Mouse (Mus musculus): ENCODE measurements at regions not wholly inside any gene's neighbourhood (a gene's known extent, or its start where the extent isn't known, plus 50 kb on each side); places are given as distances from the start of the nearest gene placed in this dataset.

DNA sequence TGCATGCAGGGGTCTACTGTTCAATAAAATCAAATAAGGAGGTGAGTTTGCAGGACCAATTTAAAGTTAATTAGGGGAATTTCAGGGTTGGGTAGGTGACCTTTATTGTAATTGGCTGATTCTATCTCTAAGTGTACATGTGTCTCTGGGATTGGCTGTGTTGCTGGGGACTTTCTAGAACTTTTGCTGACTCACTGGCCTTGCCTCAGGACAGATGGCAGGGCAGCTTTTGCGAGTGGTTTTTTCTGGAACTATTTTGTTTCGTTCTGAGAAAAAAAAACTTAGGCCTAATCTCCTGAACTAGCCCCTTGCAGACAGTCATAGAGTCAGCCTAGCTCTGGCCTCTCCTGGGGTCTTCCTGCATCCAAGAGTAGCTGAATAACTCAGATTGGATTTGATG lies 249.3 kb upstream of the Mdga2 start:
- DNase-seq, result no peak

DNA sequence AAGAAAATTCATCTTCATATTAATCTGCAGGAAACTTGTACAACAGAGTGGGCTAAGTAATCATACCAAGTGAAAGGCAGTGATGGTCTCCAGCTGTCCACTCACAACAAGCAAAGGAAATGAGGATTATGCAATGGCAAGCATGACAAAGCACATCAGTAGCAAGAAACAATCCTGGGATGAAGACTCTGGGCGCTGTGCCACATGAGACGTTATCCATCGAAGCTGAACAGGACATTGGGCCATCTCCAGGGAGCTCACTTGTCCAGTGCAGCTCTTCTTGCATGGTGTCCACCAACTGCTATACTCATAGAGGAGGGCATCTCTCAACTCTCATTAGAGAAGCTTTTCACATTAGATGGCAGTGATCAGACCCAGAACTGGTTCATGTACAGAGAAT lies 248.7 kb upstream of the Mdga2 start:
- DNase-seq, result peak in 1 of 2 experiments; percentile 1

DNA sequence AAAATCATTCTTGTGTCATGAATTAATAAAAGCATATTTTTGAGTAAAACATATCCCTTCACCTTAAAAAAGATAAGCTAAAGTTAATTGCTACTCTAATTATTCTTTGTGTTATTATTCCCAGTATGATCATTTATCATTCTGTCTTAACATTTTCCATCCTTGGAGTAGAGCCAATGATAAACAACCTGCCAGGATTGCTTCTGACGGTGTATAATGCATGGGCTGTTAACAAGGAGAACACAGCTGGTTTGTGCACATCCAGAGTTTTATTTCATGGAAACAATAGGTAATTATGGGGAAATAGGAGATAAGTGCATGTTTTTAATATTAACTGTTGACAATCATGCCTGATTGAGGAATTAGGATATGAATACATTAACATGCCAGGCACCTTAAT lies 226.8 kb upstream of the Mdga2 start:
- no peak for DNase-seq

DNA sequence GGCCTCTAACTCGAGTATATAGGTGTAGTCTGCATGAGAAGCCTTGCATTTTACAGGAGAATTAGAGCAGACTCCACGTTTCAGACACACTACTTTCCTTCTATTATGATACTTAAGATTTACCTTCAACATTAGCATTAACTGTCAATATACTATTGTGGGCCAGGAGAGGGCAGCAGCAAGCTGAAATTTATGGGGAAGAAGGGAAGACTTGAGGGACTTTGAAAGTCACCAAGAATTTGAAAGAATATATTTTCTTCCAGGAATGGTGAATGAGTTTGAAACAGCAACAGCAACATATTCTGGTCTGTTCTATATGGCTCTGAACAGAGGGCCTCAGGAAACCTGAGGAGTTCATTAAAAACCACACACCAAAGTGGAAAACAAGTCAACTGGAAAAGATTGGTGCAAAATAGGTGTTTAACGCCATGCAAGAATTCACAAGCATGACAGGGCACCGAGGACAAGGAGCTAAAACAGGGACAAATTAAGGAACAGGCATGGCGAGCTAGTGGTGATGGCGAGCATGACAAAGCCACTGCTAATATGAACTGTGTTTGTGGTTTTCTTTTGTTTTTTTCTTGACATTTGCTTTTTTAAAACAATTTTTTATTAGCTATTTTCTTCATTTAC lies 208.1 kb upstream of the Mdga2 start:
- peak; percentile 56 to 57 for DNase-seq

DNA sequence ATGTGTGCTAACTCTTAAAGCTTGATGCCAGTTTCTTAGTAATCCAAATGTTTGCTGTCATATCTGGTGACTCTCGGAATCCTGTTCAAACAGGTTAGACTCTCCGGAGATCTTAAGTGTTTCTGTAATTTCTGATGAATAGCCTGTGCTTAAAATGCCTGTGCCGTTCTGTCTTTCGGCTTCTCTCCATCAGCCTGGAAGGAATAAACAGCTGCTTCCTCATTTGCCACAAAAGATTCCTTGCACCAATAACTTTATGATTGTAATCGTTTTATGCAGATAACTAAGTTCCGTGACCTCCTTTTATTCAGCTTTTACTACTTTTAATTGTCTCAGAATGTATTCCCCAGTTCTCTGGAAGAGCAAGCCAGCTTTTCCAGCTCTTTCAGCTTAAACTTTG lies 204.5 kb upstream of the Mdga2 start:
- no peak for DNase-seq

DNA sequence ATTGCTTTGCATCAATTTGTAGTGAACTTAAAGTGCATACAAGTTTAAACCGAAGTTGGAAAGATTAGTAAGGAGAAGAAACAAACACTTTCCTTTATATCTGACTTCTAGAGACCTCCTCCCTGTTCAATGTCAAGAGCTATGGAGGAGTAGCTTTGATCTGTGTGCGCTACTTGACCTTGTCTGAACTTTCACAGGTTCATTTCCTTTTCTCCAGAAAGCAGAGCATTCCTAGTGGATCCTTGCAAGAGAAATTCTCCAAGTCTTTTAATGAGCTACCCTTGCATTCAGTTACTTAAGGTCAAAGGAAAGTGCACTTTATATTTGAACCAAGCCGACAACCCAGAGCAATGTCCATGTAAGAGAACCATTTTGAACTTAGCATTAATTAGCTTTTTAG lies 177.2 kb upstream of the Mdga2 start:
- no peak for DNase-seq

DNA sequence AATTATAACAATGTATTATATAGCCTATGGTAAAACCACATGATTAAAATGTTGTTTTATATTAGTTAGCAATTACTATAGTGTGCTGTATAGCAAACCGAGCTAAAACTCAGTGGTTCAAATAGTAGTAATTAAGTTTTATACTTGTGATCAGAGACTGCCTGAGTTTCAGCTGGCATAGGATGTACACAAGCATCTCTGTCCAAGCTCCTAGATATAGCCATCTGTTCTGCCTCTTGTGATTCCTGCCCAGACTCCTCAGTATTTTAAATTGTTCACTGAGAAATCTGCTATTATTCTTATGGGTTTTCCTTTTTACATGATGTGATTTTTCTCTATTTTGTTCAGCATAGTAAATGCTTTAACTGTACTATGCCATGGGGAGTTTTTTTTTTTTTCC lies 152.2 kb upstream of the Mdga2 start:
- no peak for DNase-seq

DNA sequence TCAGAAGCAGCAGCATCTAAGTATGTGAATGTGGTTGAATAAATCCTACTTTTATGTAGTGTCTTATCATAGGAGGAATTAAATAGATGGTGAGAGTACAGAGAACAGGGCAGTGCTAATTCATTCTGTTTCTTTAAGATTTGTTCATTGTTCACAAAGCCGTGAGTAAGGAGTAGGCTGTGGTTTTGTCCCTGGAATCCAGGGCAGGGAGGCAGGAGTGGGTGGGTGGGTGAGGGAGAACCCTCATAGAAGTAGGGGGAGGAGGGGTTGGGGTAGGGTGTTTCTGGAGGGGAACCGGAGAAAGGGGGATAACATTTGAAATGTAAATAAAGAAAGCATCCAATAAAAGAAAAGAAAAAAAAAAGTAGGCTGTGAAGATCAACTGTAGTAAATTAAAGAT lies 126.2 kb upstream of the Mdga2 start:
- DNase-seq, result no peak

DNA sequence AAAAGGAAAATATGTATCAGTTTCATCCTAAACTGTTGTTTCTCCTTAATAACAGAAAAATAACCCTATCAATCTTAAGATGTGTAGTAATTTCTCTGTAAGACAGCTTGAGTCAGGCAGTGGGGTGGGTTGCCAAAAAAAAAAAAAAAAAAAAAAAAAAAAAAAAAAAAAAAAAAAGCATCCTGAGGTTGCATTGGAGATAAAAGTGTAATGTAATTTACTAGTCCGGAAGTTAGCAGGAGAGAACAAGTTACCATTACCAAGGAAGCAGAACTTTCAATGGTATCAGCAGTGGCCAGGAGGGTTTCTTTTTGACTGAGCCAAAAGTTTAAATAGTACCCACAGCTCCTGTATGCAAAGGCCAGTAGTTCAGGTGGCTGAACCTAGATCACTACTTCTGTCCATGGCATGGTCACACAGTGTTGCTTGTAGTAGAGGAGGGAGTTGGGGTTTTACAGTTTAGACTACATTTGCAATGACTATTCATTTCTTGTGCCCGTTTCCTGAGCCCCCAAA lies 110.2 kb upstream of the Mdga2 start:
- no peak for DNase-seq

DNA sequence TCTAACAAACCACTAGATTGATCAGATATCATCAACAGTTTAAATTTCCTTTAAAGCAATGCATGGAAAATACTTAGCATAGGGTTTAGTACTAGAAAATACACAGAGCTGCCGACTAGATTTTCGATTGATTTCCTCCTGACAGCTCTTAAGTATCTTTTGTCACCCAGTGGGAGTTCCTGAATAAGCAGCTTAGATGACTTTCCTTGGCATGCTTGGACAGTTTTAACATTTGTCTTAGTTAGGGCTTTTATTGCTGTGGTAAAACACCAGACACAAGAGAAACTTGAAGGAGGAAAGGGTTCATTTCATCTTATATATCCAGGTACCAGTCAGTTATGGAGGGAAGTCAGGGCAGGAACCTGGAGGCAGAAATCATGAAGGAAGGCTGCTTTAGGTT lies 104.0 kb upstream of the Mdga2 start:
- no peak for DNase-seq

DNA sequence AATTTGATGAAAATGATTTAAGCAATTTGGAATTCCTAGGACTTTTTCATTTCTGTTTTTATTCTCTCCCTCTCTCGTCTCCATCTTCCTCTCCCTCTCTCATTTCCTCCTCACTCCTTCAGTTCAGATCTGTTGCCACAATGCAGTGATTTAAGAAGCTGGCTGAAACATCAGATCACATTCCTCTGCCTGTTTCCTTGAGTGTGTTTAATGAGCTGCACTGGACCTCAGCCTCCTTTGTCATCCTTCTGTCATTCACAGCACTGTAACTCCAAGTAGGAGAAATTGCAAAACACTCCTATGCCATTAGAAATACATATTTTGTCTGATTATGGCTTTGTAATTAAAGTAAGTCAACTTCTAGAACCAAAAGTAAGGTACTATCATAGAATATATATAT lies 103.5 kb upstream of the Mdga2 start:
- no peak for DNase-seq

DNA sequence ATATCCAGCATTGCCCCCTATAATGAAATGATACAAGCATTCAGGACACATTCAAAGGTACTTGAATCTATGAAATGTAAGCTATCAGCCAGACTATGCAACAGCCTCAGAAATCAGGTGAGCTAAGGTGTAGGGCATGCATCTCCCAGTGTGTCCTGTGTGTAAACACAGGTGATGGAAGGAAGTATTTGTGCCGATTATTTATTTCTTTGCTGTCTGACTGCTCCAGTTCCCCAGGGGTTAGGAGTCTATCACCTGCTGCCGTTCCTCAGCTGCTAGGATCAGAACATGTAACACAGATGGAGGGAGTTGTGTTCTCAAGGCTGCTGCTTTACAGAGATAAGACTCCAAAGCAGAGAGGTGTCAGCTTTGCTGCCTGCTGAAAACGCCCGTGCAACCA lies 103.0 kb upstream of the Mdga2 start:
- DNase-seq, result no peak

DNA sequence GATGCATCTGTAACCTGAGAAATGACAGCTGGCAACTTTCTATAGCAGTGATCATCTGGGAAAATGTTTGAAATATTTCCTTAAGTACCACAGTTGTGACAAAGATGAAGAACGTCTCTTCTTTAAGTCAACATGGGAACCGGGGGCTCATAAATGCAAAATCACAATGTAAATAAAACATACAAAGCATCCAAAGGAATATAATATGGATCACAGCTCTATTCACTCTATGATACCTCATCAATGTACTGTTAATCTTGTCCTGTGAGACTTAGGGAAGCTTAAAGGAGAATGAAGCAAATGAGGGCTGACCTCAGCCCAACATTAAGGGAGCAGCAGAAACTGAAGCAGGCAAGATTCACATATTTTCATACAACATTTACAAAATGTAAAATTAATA lies 96.3 kb upstream of the Mdga2 start:
- no peak for DNase-seq

DNA sequence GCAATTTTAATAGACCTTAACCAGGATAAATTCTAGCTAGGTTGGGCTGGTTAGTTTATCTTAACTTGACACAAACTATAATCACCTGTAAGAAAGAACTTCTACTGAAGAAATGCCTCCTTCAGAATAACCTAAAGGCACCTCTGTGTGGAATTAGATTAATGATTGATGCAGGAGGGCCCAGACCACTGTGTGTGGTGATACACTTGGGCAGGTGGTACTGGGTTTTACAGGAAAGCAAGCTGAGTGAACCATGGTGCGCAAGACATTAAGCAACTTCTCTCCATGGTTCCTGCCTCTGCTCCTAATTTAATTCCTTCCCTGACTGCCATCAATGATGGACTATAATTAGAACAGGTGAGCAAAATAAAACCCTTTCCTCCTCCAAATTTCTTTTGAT lies 77.9 kb upstream of the Mdga2 start:
- DNase-seq, result no peak

DNA sequence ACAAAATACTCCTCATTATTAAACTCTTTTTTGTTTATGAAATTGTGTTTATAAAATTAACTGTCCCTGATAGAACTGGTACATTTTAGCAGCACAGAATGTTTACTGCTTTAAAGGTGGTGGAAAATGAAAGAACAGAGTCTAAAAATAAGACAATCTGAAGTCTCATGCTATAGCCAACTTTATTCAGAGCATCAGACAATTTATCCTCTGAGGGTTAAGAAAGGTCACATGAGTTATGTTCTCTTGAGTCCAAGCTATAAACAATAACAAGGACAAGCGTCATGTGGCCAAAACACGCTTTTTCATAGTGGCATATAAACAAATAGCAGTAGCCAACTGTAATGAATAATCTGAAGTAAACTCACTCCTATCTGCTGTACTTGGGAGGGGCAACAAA lies 67.7 kb upstream of the Mdga2 start:
- no peak for DNase-seq

DNA sequence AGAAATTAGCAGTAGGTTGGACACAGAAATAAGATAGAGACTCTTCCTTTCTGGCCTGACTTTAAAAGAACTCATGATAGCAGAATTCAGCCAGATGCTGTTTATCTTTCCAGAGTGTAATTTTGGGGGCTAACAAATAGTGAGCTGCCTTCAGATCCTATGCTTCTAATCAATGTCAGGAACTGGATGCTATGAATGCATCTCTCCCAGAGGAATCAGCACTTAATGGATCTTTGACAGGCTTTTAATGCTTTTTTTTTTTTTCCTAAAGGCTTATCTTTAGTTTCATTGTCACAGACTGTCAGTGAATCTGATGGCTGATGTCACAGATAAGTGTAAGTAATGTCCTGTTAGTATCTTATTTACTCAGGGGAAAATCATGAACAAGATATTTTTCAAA lies 50.5 kb upstream of the Mdga2 start:
- DNase-seq, result no peak

DNA sequence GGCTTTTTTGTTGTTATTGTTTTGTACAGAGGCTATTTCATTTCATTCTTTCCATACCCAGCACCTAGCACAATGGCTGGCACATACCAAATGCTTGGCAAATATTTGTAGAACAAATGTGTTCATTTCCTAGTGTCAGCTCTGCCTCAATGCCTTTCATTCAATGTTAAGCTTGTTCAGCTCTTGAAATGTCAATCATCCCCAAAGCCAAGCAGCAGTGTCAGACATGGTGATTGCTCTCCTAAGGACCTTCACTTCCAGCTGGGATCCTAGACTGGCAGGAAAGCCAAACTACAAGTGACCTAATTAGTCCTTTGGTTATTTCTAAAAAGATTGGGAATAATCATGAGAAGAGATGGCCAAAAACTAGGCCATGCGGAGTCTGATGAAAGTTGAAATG lies 50.0 kb upstream of the Mdga2 start:
- no peak for DNase-seq

Data from kidney, postnatal 4 days (tissue).